Mouse (Mus musculus): ENCODE measurements around the gene Tomt. TPM values are rescaled to one million over a fixed set of nuclear protein-coding genes. Genes with fewer than 3 reads are reported as not detected.
"Not testable (repeated sequence)": the region's sequence is repeated elsewhere in the genome, so short reads cannot be mapped to it uniquely, and the experiment has no call there.

Tomt gene
- not detected in 2 replicates for polyA plus RNA-seq (2012; ENCODE audit: insufficient read depth, insufficient read length, missing spikeins)

- H3K27ac ChIP-seq (replicated peaks; ENCODE audit: low read depth, low read length), result peak within 1 kb of the TSS; percentile 97
- peak within 1 kb of the TSS; percentile 86 for H3K4me3 ChIP-seq (ENCODE audit: insufficient read depth, low read depth, low read length)
- H3K4me1 ChIP-seq (ENCODE audit: control insufficient read depth, insufficient read depth, insufficient read length, low read length), result peaks cover 20% of the 10 kb centered on the region
Measured at GRCm38 (mm10) chr7:101906287-101906681, at the start of gene Tomt. Gene Tomt, minus strand, starts transcription at chr7:101906359.

- no peak overlapping the region for H3K27ac ChIP-seq (replicated peaks; ENCODE audit: low read depth, low read length)
- H3K4me3 ChIP-seq (ENCODE audit: insufficient read depth, low read depth, low read length), result no peak overlapping the region
- H3K4me1 ChIP-seq (ENCODE audit: control insufficient read depth, insufficient read depth, insufficient read length, low read length), result peaks cover 2% of the 10 kb centered on the region; the same call in 1 of the 2 replicates
Measured at GRCm38 (mm10) chr7:101955862-101956261, 49.7 kb upstream of the Tomt start.

- peaks cover 2% of the 10 kb centered on the region; the same call in 1 of the 2 replicates for H3K4me1 ChIP-seq (ENCODE audit: control insufficient read depth, insufficient read depth, insufficient read length, low read length)
- H3K4me3 ChIP-seq (ENCODE audit: insufficient read depth, low read depth, low read length), result no peak overlapping the region
- H3K27ac ChIP-seq (replicated peaks; ENCODE audit: low read depth, low read length), result no peak overlapping the region
Measured at GRCm38 (mm10) chr7:101955276-101955675, 49.1 kb upstream of the Tomt start.

GRCm38 (mm10) chr7:101954163-101954562, 48.0 kb upstream of the Tomt start:
- Histone ChIP-seq H3K27ac (replicated peaks; ENCODE audit: low read depth, low read length) (no peak overlapping the region), H3K4me1 (ENCODE audit: control insufficient read depth, insufficient read depth, insufficient read length, low read length) (peaks cover 2% of the 10 kb centered on the region; the same call in 1 of the 2 replicates), H3K4me3 (ENCODE audit: insufficient read depth, low read depth, low read length) (no peak overlapping the region)

- peaks cover 2% of the 10 kb centered on the region; the same call in 1 of the 2 replicates for H3K4me1 ChIP-seq (ENCODE audit: control insufficient read depth, insufficient read depth, insufficient read length, low read length)
- H3K27ac ChIP-seq (replicated peaks; ENCODE audit: low read depth, low read length), result no peak overlapping the region
- no peak overlapping the region for H3K4me3 ChIP-seq (ENCODE audit: insufficient read depth, low read depth, low read length)
Measured at GRCm38 (mm10) chr7:101952098-101952497, 45.9 kb upstream of the Tomt start.

GRCm38 (mm10) chr7:101951648-101952047, 45.5 kb upstream of the Tomt start:
- H3K27ac ChIP-seq (replicated peaks; ENCODE audit: low read depth, low read length), result no peak overlapping the region
- H3K4me1 ChIP-seq (ENCODE audit: control insufficient read depth, insufficient read depth, insufficient read length, low read length), result peaks cover 2% of the 10 kb centered on the region; the same call in 1 of the 2 replicates
- H3K4me3 ChIP-seq (ENCODE audit: insufficient read depth, low read depth, low read length), result no peak overlapping the region

GRCm38 (mm10) chr7:101949008-101949407, 42.8 kb upstream of the Tomt start:
- H3K4me3 ChIP-seq (ENCODE audit: insufficient read depth, low read depth, low read length); H3K27ac ChIP-seq (replicated peaks; ENCODE audit: low read depth, low read length); H3K4me1 ChIP-seq (ENCODE audit: control insufficient read depth, insufficient read depth, insufficient read length, low read length): not testable (repeated sequence)

- Histone ChIP-seq H3K4me3 (ENCODE audit: insufficient read depth, low read depth, low read length) (no peak overlapping the region), H3K27ac (replicated peaks; ENCODE audit: low read depth, low read length) (no peak overlapping the region), H3K4me1 (ENCODE audit: control insufficient read depth, insufficient read depth, insufficient read length, low read length) (peaks cover under 1% of the 10 kb centered on the region; the same call in 1 of the 2 replicates)
Measured at GRCm38 (mm10) chr7:101939758-101940157, 33.6 kb upstream of the Tomt start.

GRCm38 (mm10) chr7:101938348-101938747, 32.2 kb upstream of the Tomt start:
- Histone ChIP-seq H3K4me1 (ENCODE audit: control insufficient read depth, insufficient read depth, insufficient read length, low read length) (peaks cover 4% of the 10 kb centered on the region; the same call in 1 of the 2 replicates), H3K4me3 (ENCODE audit: insufficient read depth, low read depth, low read length) (no peak overlapping the region), H3K27ac (replicated peaks; ENCODE audit: low read depth, low read length) (no peak overlapping the region)

- no peak overlapping the region for H3K27ac ChIP-seq (replicated peaks; ENCODE audit: low read depth, low read length)
- H3K4me1 ChIP-seq (ENCODE audit: control insufficient read depth, insufficient read depth, insufficient read length, low read length), result peaks cover 4% of the 10 kb centered on the region; the same call in 1 of the 2 replicates
- H3K4me3 ChIP-seq (ENCODE audit: insufficient read depth, low read depth, low read length), result no peak overlapping the region
Measured at GRCm38 (mm10) chr7:101937569-101937968, 31.4 kb upstream of the Tomt start.

GRCm38 (mm10) chr7:101936996-101937395, 30.8 kb upstream of the Tomt start:
- no peak overlapping the region for H3K4me3 ChIP-seq (ENCODE audit: insufficient read depth, low read depth, low read length)
- peaks cover 4% of the 10 kb centered on the region; the same call in 1 of the 2 replicates for H3K4me1 ChIP-seq (ENCODE audit: control insufficient read depth, insufficient read depth, insufficient read length, low read length)
- no peak overlapping the region for H3K27ac ChIP-seq (replicated peaks; ENCODE audit: low read depth, low read length)

GRCm38 (mm10) chr7:101935957-101936356, 29.8 kb upstream of the Tomt start:
- Histone ChIP-seq H3K4me3 (ENCODE audit: insufficient read depth, low read depth, low read length) (no peak overlapping the region), H3K27ac (replicated peaks; ENCODE audit: low read depth, low read length) (no peak overlapping the region), H3K4me1 (ENCODE audit: control insufficient read depth, insufficient read depth, insufficient read length, low read length) (peaks cover 4% of the 10 kb centered on the region; the same call in 1 of the 2 replicates)

GRCm38 (mm10) chr7:101933751-101934240, 27.6 kb upstream of the Tomt start, which contains the start of the genes Lrrc51 and Numa1:
Gene Lrrc51, minus strand, starts transcription at chr7:101933895.
Gene Numa1, plus strand, starts transcription at chr7:101934111.
- Histone ChIP-seq H3K4me1 (ENCODE audit: control insufficient read depth, insufficient read depth, insufficient read length, low read length) (peaks cover 4% of the 10 kb centered on the region; the same call in 1 of the 2 replicates), H3K4me3 (ENCODE audit: insufficient read depth, low read depth, low read length) (peak within 1 kb of the TSS; percentile 85), H3K27ac (replicated peaks; ENCODE audit: low read depth, low read length) (peak within 1 kb of the TSS; percentile 80)

GRCm38 (mm10) chr7:101933300-101933699, 27.1 kb upstream of the Tomt start:
- peak overlapping the region; percentile 85 for H3K4me3 ChIP-seq (ENCODE audit: insufficient read depth, low read depth, low read length)
- peak overlapping the region; percentile 80 for H3K27ac ChIP-seq (replicated peaks; ENCODE audit: low read depth, low read length)
- peaks cover 5% of the 10 kb centered on the region; the same call in 1 of the 2 replicates for H3K4me1 ChIP-seq (ENCODE audit: control insufficient read depth, insufficient read depth, insufficient read length, low read length)

- Histone ChIP-seq H3K4me1 (ENCODE audit: control insufficient read depth, insufficient read depth, insufficient read length, low read length) (peaks cover 6% of the 10 kb centered on the region; the same call in 1 of the 2 replicates), H3K4me3 (ENCODE audit: insufficient read depth, low read depth, low read length) (no peak overlapping the region), H3K27ac (replicated peaks; ENCODE audit: low read depth, low read length) (no peak overlapping the region)
Measured at GRCm38 (mm10) chr7:101932551-101932950, 26.4 kb upstream of the Tomt start.

- peak overlapping the region; percentile 88 for H3K27ac ChIP-seq (replicated peaks; ENCODE audit: low read depth, low read length)
- peaks cover 3% of the 10 kb centered on the region for H3K4me1 ChIP-seq (ENCODE audit: control insufficient read depth, insufficient read depth, insufficient read length, low read length)
- no peak overlapping the region for H3K4me3 ChIP-seq (ENCODE audit: insufficient read depth, low read depth, low read length)
Measured at GRCm38 (mm10) chr7:101928093-101928492, 21.9 kb upstream of the Tomt start.
